ENCODE assay signal across 7 mouse cellular contexts in genomic region chr17:74528648-74529532, GRCm38 (mm10). TPM values are rescaled to one million over a fixed set of nuclear protein-coding genes. Genes with fewer than 3 reads are reported as not detected.
DNase-seq lines count a peak whose midpoint lies in the region; ATAC-seq and TF ChIP-seq lines count a peak whose summit lies in the region.

No protein-coding gene starts in this region.

- 0 out of 2 replicates have a peak, but pooled peaks cover 6% of the 10 kb centered on the region for H3K4me1 ChIP-seq in embryonic fibroblast, embryonic 13.5 days (ENCODE audit: control insufficient read depth, insufficient read depth, low read length)
- H3K4me1 ChIP-seq in liver, embryonic 15.5 days (replicated peaks): peaks cover 37% of the 10 kb centered on the region
- peaks cover 17% of the 10 kb centered on the region for H3K4me1 ChIP-seq in neural tube, embryonic 14.5 days (ENCODE audit: control insufficient read depth, insufficient read depth, low read length)

- H3K36me3 ChIP-seq in liver, embryonic 15.5 days (replicated peaks): no peaks in the 10 kb centered on the region
- H3K36me3 ChIP-seq in neural tube, embryonic 14.5 days (ENCODE audit: control insufficient read depth, insufficient read depth, low read length): no peaks in the 10 kb centered on the region

- WGBS in liver, embryonic 15.5 days (ENCODE audit: insufficient replicate concordance): under 1% methylated on average over 72 of the region's 72 CpGs
- under 1% methylated on average over 68 of the region's 72 CpGs for WGBS in neural tube, embryonic 14.5 days

- peak overlapping the region; percentile 94 for H3K4me2 ChIP-seq in liver, embryonic 15.5 days
- peak overlapping the region; percentile 85 for H3K4me2 ChIP-seq in neural tube, embryonic 14.5 days (ENCODE audit: low read depth, low read length)

- H3K27ac ChIP-seq in embryonic fibroblast, embryonic 13.5 days (ENCODE audit: insufficient read depth, low read length): peak overlapping the region; percentile 76
- H3K27ac ChIP-seq in liver, embryonic 15.5 days (replicated peaks): peak overlapping the region; percentile 99
- H3K27ac ChIP-seq in neural tube, embryonic 14.5 days (ENCODE audit: low read depth, low read length): peak overlapping the region; percentile 95

- TF ChIP-seq POLR2A in embryonic fibroblast, embryonic 13.5 days (IDR thresholded peaks at IDR 0.05; ENCODE audit: low read depth, low read length): 0 out of 2 replicates have a peak, but pooled peaks have one; percentile 14

- TF ChIP-seq CTCF in embryonic fibroblast, embryonic 13.5 days (IDR thresholded peaks at IDR 0.05; ENCODE audit: borderline replicate concordance, insufficient read depth, low read length): no peak

- peak; percentile 62 for ATAC-seq in liver, embryonic 15.5 days (ENCODE audit: insufficient read depth)
- peak; percentile 64 for ATAC-seq in neural tube, embryonic 14.5 days (ENCODE audit: low read depth)

- intact Hi-C loops in left cerebral cortex, postnatal 4 days (cut with DNase I): no loop called here

- peak overlapping the region; percentile 77 for H3K4me3 ChIP-seq in embryonic fibroblast, embryonic 13.5 days (ENCODE audit: insufficient read depth, low read length)
- peak overlapping the region; percentile 95 for H3K4me3 ChIP-seq in liver, embryonic 15.5 days (replicated peaks)
- peak overlapping the region; percentile 91 for H3K4me3 ChIP-seq in neural tube, embryonic 14.5 days (ENCODE audit: low read depth, low read length)

- peak overlapping the region; percentile 94 for H3K9ac ChIP-seq in liver, embryonic 15.5 days
- H3K9ac ChIP-seq in neural tube, embryonic 14.5 days (replicated peaks; ENCODE audit: low read depth, low read length): peak overlapping the region; percentile 82

- DNase-seq in left cerebral cortex, postnatal 4 days: peak; percentile 22
- DNase-seq in left cerebral cortex, adult 9 months (ENCODE audit: low spot score in 2 of 2): no peak
- DNase-seq in adipocyte (ENCODE audit: low spot score): peak; percentile 50
- DNase-seq in heart, postnatal 4 days: peak; percentile 73

- no peaks in the 10 kb centered on the region for H3K9me3 ChIP-seq in liver, embryonic 15.5 days (replicated peaks)
- no peaks in the 10 kb centered on the region for H3K9me3 ChIP-seq in neural tube, embryonic 14.5 days (ENCODE audit: control insufficient read depth, low read length)

- H3K27me3 ChIP-seq in liver, embryonic 15.5 days: no peaks in the 10 kb centered on the region
- no peaks in the 10 kb centered on the region for H3K27me3 ChIP-seq in neural tube, embryonic 14.5 days (ENCODE audit: control insufficient read depth, insufficient read depth, low read length)

RNA-seq across cellular contexts. Expression of gene Birc6, which starts 0.8 kb away (rescaled TPM):
- total RNA-seq in left cerebral cortex, postnatal 4 days (2021): 100 to 1,000 TPM; 168 to 170 TPM
- polyA plus RNA-seq in embryonic fibroblast, embryonic 13.5 days (2011; ENCODE audit: insufficient read length, low read depth, missing spikeins): 97.3 and 106 TPM in 2 replicates
- total RNA-seq in heart, postnatal 4 days (2021): 100 to 1,000 TPM; 110 to 119 TPM
- 25.3 and 26.1 TPM in 2 replicates for polyA plus RNA-seq in liver, embryonic 15.5 days (2015; fragmentation: Nextera tagmentation; extraction: Ambion mirVana)
- 106 and 117 TPM in 2 replicates for polyA plus RNA-seq in neural tube, embryonic 14.5 days (2014; fragmentation: Nextera tagmentation; extraction: Ambion mirVana)

RNA-seq across cellular contexts. Expression of gene Yipf4, which starts 39.6 kb away (rescaled TPM):
- total RNA-seq in left cerebral cortex, postnatal 4 days (2021): 10 to 100 TPM; 40.2 to 40.9 TPM
- polyA plus RNA-seq in embryonic fibroblast, embryonic 13.5 days (2011; ENCODE audit: insufficient read length, low read depth, missing spikeins): 161 and 164 TPM in 2 replicates
- 10 to 100 TPM; 59.7 to 60.5 TPM for total RNA-seq in heart, postnatal 4 days (2021)
- 67.7 and 74.2 TPM in 2 replicates for polyA plus RNA-seq in liver, embryonic 15.5 days (2015; fragmentation: Nextera tagmentation; extraction: Ambion mirVana)
- 59.1 and 62.0 TPM in 2 replicates for polyA plus RNA-seq in neural tube, embryonic 14.5 days (2014; fragmentation: Nextera tagmentation; extraction: Ambion mirVana)

Comparison
In these comparisons a context has a peak if more than half of its experiments do, and no peak if none do; other contexts are left out.
1. DNase-seq: peak in left cerebral cortex, postnatal 4 days (single experiment), adipocyte (single experiment) and heart, postnatal 4 days (single experiment); none in left cerebral cortex, adult 9 months (0 of 2).
2. Peak in every context shown above with its lines, with median percentiles within 50 percentile points of each other: H3K27ac ChIP-seq and H3K4me3 ChIP-seq.